Mouse (Mus musculus) limb, embryonic 14.5 days (tissue): ENCODE measurements around the gene Sema7a. TPM values are rescaled to one million over a fixed set of nuclear protein-coding genes. Genes with fewer than 3 reads are reported as not detected.

Experiments used
- ATAC-seq: fragments of 200-750 bp; cut with Nextera tagmentation; 2 replicates; pipeline ENCODE4 v1.8.0; 2017; ENCODE audit warnings: low read depth, moderate number of reproducible peaks, moderate TSS enrichment; ENCODE audit not compliant: low FRiP score
- DNase-seq: peaks from one replicate; pipeline ENCODE4 v3.0.0-alpha.2; 2015; ENCODE audit warnings: low spot score
- H3K27ac ChIP-seq: fragments of 300-500 bp; sonication (generic); replicated peaks from 2 replicates; pipeline ENCODE4 v1.5.1; 2014; ENCODE audit warnings: low read depth, mild to moderate bottlenecking, low read length, moderate library complexity, mixed read lengths
- H3K27me3 ChIP-seq: fragments of 300-500 bp; sonication (generic); 2 replicates; pipeline ENCODE4 v1.6.1; 2014; ENCODE audit warnings: low read length, mixed read lengths; ENCODE audit not compliant: control insufficient read depth, insufficient read depth
- H3K36me3 ChIP-seq: fragments of 300-500 bp; sonication (generic); 2 replicates; pipeline ENCODE4 v1.6.1; 2014; ENCODE audit warnings: mild to moderate bottlenecking, low read length, moderate library complexity, mixed read lengths; ENCODE audit not compliant: control insufficient read depth, insufficient read depth
- H3K4me1 ChIP-seq: fragments of 300-500 bp; sonication (generic); 2 replicates; pipeline ENCODE4 v1.6.1; 2014; ENCODE audit warnings: antibody characterized with exemption, low read length, mixed read lengths; ENCODE audit not compliant: control insufficient read depth, insufficient read depth
- H3K4me2 ChIP-seq: fragments of 300-500 bp; sonication (generic); replicated peaks from 2 replicates; pipeline ENCODE4 v1.6.1; 2014; ENCODE audit warnings: low read depth, mild to moderate bottlenecking, low read length, moderate library complexity; ENCODE audit not compliant: severe bottlenecking
- H3K4me3 ChIP-seq: fragments of 300-500 bp; sonication (generic); replicated peaks from 2 replicates; pipeline ENCODE4 v1.5.1; 2014; ENCODE audit warnings: low read length
- H3K9ac ChIP-seq: fragments of 300-500 bp; sonication (generic); 2 replicates; pipeline ENCODE4 v1.6.1; 2014; ENCODE audit warnings: mild to moderate bottlenecking, low read depth, low read length, moderate library complexity; ENCODE audit not compliant: severe bottlenecking
- H3K9me3 ChIP-seq: fragments of 300-500 bp; sonication (generic); 2 replicates; pipeline ENCODE4 v1.6.1; 2016; ENCODE audit warnings: low read length; ENCODE audit not compliant: control insufficient read depth
- POLR2A ChIP-seq: fragments of 200-500 bp; IDR thresholded peaks from 2 replicates; pipeline ENCODE4 v1.8.0; 2012; ENCODE audit warnings: inconsistent platforms, mild to moderate bottlenecking, moderate library complexity, borderline replicate concordance; ENCODE audit not compliant: insufficient read depth, insufficient read length; ENCODE audit errors: extremely low read depth
- WGBS: fragments of 180-500 bp; shearing (Covaris S2); extraction: QIAGEN DNeasy Blood & Tissue Kit; methylation state at CpG from one replicate; pipeline ENCODE4 v1.1.7; 2014; 5-methylcytosine and 5-hydroxymethylcytosine counted together
- polyA plus RNA-seq, 2 experiments: library from polyadenylated mRNA; depleted of rRNA in 1 of 2; stranded (reverse) in 1 of 2; unstranded in 1 of 2; fragments of >200 nt; fragmentation: Nextera tagmentation in 1 of 2; extraction: Ambion mirVana in 1 of 2; gene quantifications; 2 replicates each; pipeline versions ENCODE4 v1.2.1 to v1.2.3; 2012 to 2014

The Sema7a gene
- polyA plus RNA-seq, 2 experiments = 1.1 to 7.4 TPM

- Histone ChIP-seq H3K4me1 (peaks cover 25% of the 10 kb centered on the region), H3K4me3 (no peak overlapping the region), H3K36me3 (no peaks in the 10 kb centered on the region), H3K9ac (no peak overlapping the region), H3K27ac (no peak overlapping the region), H3K9me3 (no peaks in the 10 kb centered on the region), H3K27me3 (no peaks in the 10 kb centered on the region), H3K4me2 (no peak overlapping the region)
- no peak for ATAC-seq
- TF ChIP-seq POLR2A = no peak
- WGBS = 69% methylated on average over 11 of the region's 11 CpGs
- no peak for DNase-seq
These were observed 30.0 kb downstream of the Sema7a start for GRCm38 (mm10) chr9:57969736-57970495.

- no peak overlapping the region for H3K4me3 ChIP-seq
- no peaks in the 10 kb centered on the region for H3K27me3 ChIP-seq
- H3K9me3 ChIP-seq = no peaks in the 10 kb centered on the region
- H3K4me2 ChIP-seq = no peak overlapping the region
- no peaks in the 10 kb centered on the region for H3K36me3 ChIP-seq
- no peak for DNase-seq
- ATAC-seq = no peak
- 88% methylated on average over 5 of the region's 5 CpGs for WGBS
- H3K9ac ChIP-seq = no peak overlapping the region
- H3K4me1 ChIP-seq = peaks cover 21% of the 10 kb centered on the region
- TF ChIP-seq POLR2A = no peak
- H3K27ac ChIP-seq = no peak overlapping the region
These were observed 31.5 kb downstream of the Sema7a start for GRCm38 (mm10) chr9:57971413-57971812.

DNA sequence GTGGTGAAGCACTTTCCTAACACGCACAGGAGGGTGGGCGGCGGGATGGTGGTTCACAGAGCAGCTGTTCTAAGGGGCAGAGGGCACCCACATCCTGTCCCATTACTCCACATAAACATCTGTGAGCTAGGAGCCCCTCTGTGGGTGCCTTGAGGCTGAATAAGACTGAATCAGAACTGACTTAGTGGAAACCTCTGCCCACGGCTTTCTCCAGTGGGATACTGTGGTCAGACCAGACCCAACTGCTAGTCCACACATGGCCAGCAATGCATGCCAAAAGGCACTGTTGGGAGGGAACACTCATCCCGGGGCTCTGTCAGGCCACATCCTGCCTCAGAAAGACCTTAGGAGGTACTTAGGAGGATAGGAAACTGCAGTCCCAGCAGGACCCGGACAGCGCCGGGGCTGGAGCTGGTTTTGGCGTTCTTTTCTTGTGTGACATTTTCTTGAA is 32.3 kb downstream of the Sema7a start:
- Histone ChIP-seq H3K9me3 (no peaks in the 10 kb centered on the region), H3K4me2 (no peak overlapping the region), H3K27ac (peak overlapping the region; percentile 44; the same call in 1 of the 2 replicates), H3K27me3 (no peaks in the 10 kb centered on the region), H3K36me3 (no peaks in the 10 kb centered on the region), H3K9ac (no peak overlapping the region), H3K4me3 (no peak overlapping the region), H3K4me1 (peaks cover 21% of the 10 kb centered on the region)
- WGBS = 52% methylated on average over 9 of the region's 9 CpGs
- TF ChIP-seq POLR2A = no peak
- DNase-seq (no peak), ATAC-seq (no peak)

DNA sequence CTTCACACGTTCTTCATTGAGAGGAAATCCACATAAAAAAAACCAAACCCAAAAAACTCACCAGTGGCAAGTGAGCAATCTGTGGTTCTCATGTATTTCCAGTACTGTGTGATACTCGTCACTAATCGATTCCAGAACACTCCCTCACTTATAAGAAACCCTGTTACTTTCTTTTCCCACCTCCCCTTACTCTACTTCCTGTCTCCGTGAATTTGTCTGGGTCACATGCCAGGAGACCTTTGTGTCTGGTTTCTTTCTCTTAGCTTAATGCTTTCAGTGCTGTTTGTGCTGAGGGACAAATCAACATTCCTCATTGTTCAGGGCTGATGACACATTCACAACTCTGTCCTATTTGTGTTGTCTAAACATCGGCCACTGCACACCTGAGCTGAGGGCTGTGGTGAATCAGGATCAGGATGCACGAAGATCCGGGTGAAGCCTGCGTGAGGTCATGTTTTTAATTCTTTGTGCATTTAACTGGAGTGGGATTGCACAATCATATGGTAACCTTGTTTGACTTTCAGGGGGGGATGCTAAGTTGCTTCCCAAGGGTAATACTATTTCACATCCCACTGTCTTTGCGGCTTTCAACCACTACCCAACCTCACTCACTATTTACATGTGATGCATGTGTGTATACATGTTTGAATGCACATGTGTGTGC is 33.0 kb downstream of the Sema7a start:
- Histone ChIP-seq H3K9ac (no peak overlapping the region), H3K9me3 (no peaks in the 10 kb centered on the region), H3K27ac (peak overlapping the region; percentile 44), H3K4me1 (peaks cover 21% of the 10 kb centered on the region), H3K36me3 (no peaks in the 10 kb centered on the region), H3K27me3 (no peaks in the 10 kb centered on the region), H3K4me3 (no peak overlapping the region), H3K4me2 (no peak overlapping the region)
- no peak for TF ChIP-seq POLR2A
- WGBS = 41% methylated on average over 9 of the region's 9 CpGs
- ATAC-seq (peak; percentile 50; the same call in 1 of the 2 replicates), DNase-seq (peak; percentile 15)

DNA sequence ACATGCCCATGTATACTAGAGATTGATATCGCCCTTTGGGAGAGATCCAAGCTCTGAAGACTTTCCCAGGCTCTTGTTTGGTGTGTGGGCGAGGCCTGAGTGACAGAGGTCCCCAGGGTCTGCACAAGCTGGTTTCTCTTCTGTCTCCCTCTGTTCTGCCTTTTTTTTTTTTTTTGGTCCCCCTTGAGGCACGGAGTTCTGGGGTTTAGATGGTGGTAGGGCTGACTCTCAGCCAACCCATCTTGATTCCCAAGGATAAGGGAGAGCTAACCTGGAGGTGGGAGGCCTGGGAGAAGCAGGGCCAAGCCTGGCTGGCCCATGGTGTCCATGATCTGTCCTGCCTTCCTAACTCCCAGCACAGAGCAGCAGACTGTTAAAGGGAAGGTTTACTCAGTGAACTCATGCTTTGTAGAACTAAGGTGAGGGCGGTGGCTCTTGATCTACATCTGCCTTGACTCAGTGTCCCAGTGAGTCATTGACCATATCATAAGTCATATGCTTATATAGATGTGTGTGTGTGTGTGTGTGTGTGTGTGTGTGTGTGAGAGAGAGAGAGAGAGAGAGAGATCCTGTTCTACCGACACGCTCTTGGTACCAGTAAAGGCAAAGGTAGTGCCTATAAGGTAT is 33.6 kb downstream of the Sema7a start:
- no peak for ATAC-seq
- Histone ChIP-seq H3K9ac (no peak overlapping the region), H3K27ac (no peak overlapping the region), H3K9me3 (no peaks in the 10 kb centered on the region), H3K4me1 (peaks cover 21% of the 10 kb centered on the region), H3K36me3 (no peaks in the 10 kb centered on the region), H3K27me3 (no peaks in the 10 kb centered on the region), H3K4me2 (no peak overlapping the region), H3K4me3 (no peak overlapping the region)
- DNase-seq = no peak
- no peak for TF ChIP-seq POLR2A
- WGBS = 83% methylated on average over 6 of the region's 6 CpGs
